Mouse (Mus musculus) neural tube, embryonic 14.5 days (tissue): Measurements from ENCODE around the gene Dnah11. TPM values are rescaled to one million over a fixed set of nuclear protein-coding genes. Genes with fewer than 3 reads are reported as not detected.

Experiments used
- ATAC-seq: fragments of 200-750 bp; cut with Nextera tagmentation; 2 replicates; pipeline ENCODE4 v1.8.0; 2017; ENCODE audit warnings: low read depth, mild to moderate bottlenecking, moderate TSS enrichment, moderate library complexity
- H3K27ac ChIP-seq: fragments of 300-500 bp; sonication (generic); 2 replicates; pipeline ENCODE4 v1.5.1; 2014; ENCODE audit warnings: low read depth, mild to moderate bottlenecking, control low read depth, low read length, moderate library complexity, mixed read lengths
- H3K27me3 ChIP-seq: fragments of 300-500 bp; sonication (generic); 2 replicates; pipeline ENCODE4 v1.6.1; 2014; ENCODE audit warnings: low read length; ENCODE audit not compliant: control insufficient read depth, insufficient read depth
- H3K36me3 ChIP-seq: fragments of 300-500 bp; sonication (generic); 2 replicates; pipeline ENCODE4 v1.6.1; 2014; ENCODE audit warnings: low read length, mixed read lengths; ENCODE audit not compliant: control insufficient read depth, insufficient read depth
- H3K4me1 ChIP-seq: fragments of 300-500 bp; sonication (generic); 2 replicates; pipeline ENCODE4 v1.6.1; 2014; ENCODE audit warnings: low read length; ENCODE audit not compliant: control insufficient read depth, insufficient read depth
- H3K4me2 ChIP-seq: fragments of 300-500 bp; sonication (generic); 2 replicates; pipeline ENCODE4 v1.6.1; 2014; ENCODE audit warnings: mild to moderate bottlenecking, low read depth, low read length, control low read depth
- H3K4me3 ChIP-seq: fragments of 300-500 bp; sonication (generic); 2 replicates; pipeline ENCODE4 v1.5.1; 2014; ENCODE audit warnings: low read depth, low read length, control low read depth, mixed read lengths
- H3K9ac ChIP-seq: fragments of 300-500 bp; sonication (generic); replicated peaks from 2 replicates; pipeline ENCODE4 v1.6.1; 2014; ENCODE audit warnings: low read depth, mild to moderate bottlenecking, control low read depth, low read length, mixed read lengths
- H3K9me3 ChIP-seq: fragments of 300-500 bp; sonication (generic); 2 replicates; pipeline ENCODE4 v1.6.1; 2016; ENCODE audit warnings: low read length; ENCODE audit not compliant: control insufficient read depth
- WGBS: fragments of 180-500 bp; shearing (Covaris S2); extraction: QIAGEN DNeasy Blood & Tissue Kit; methylation state at CpG from one replicate; pipeline ENCODE4 v1.1.7; 2014; 5-methylcytosine and 5-hydroxymethylcytosine counted together
- polyA plus RNA-seq: library from polyadenylated mRNA; unstranded; fragments of >200 nt; fragmentation: Nextera tagmentation; extraction: Ambion mirVana; gene quantifications from 2 replicates; pipeline ENCODE4 v1.2.1, GENCODE M21; 2014

Dnah11 gene
- polyA plus RNA-seq, 1 experiment from 2014 or later = 0.37 TPM

GRCm38 (mm10) chr12:117878341-117878740 is 320.5 kb downstream of the Dnah11 start:
- ATAC-seq = no peak
- Histone ChIP-seq H3K9ac (no peak overlapping the region), H3K4me2 (no peak overlapping the region), H3K27ac (no peak overlapping the region), H3K4me3 (no peak overlapping the region), H3K9me3 (no peaks in the 10 kb centered on the region), H3K4me1 (no peaks in the 10 kb centered on the region), H3K27me3 (no peaks in the 10 kb centered on the region), H3K36me3 (no peaks in the 10 kb centered on the region)
- 96% methylated on average over 13 of the region's 13 CpGs for WGBS

DNA sequence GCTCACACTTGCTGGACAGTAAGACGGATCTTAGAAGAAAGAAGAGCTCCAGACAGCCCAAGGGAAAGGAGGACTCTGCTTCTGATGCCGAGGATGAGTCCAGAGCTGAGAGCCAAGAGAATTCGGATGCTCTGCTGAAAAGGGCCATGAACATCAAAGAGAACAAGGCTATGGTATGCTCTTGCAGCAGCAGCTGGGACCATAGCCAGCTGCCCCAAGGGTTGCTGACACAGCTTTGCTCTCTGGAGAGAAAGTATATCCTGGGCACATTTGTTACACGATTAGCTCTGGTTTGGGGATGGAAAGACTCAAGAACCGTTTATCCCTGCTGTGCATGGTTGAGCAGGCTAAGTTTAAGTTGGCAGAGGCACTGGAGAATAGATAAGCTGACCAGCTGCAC is 326.6 kb downstream of the Dnah11 start:
- Histone ChIP-seq H3K4me2 (no peak overlapping the region), H3K9me3 (no peaks in the 10 kb centered on the region), H3K9ac (no peak overlapping the region), H3K27me3 (no peaks in the 10 kb centered on the region), H3K36me3 (no peaks in the 10 kb centered on the region), H3K27ac (no peak overlapping the region), H3K4me3 (no peak overlapping the region), H3K4me1 (no peaks in the 10 kb centered on the region)
- 58% methylated on average over 5 of the region's 5 CpGs for WGBS
- ATAC-seq = no peak

DNA sequence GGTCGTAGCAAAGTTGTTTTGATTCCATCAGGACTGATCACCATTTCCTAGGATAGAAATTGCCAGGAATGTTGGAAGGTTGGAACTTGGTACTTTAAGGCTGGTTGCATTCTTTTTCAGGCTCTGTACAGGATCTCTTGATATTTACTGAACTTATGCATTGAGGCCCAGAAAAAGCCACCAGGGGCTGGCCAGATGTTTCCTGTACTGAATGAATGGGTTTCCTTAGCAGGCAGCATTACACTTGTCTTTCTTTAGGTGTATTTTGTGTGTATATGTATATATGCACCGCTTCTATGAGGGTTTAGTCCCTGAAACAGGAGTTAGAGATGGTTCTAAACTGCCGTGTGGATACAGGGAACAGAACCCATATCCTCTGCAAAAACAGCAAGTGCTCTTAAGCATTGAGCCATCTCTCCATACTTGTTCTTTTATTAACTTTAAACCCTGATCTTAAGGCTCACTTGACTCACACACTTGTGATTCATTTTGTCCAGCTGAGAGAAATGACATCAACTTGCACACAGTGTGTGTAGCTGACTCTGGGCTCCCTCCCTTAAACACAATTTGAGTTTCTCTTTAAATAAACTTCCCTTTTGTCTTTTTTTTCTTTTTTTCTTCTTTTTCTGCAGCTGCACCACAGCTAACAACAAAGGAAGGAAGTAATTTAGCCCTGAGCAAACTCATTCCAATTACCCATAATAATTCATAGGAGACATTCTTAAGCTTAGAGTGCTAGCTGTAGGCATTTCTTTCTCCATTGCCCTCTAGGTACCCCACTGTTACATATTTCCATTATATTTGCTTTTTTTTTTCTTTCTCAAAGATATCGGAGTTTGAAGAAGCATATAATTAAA is 330.9 kb downstream of the Dnah11 start:
- Histone ChIP-seq H3K4me3 (no peak overlapping the region), H3K36me3 (no peaks in the 10 kb centered on the region), H3K9ac (no peak overlapping the region), H3K27me3 (no peaks in the 10 kb centered on the region), H3K9me3 (no peaks in the 10 kb centered on the region), H3K4me2 (no peak overlapping the region), H3K27ac (no peak overlapping the region), H3K4me1 (no peaks in the 10 kb centered on the region)
- no peak for ATAC-seq
- WGBS = 92% methylated on average over 4 of the region's 4 CpGs

- H3K36me3 ChIP-seq = no peaks in the 10 kb centered on the region
- H3K4me2 ChIP-seq = no peak overlapping the region
- 92% methylated on average over 5 of the region's 5 CpGs for WGBS
- no peak for ATAC-seq
- H3K9ac ChIP-seq = no peak overlapping the region
- no peak overlapping the region for H3K27ac ChIP-seq
- H3K9me3 ChIP-seq = no peaks in the 10 kb centered on the region
- no peaks in the 10 kb centered on the region for H3K4me1 ChIP-seq
- H3K27me3 ChIP-seq = no peaks in the 10 kb centered on the region
- H3K4me3 ChIP-seq = no peak overlapping the region
Observed at GRCm38 (mm10) chr12:117862655-117863054, 336.2 kb downstream of the Dnah11 start.

DNA sequence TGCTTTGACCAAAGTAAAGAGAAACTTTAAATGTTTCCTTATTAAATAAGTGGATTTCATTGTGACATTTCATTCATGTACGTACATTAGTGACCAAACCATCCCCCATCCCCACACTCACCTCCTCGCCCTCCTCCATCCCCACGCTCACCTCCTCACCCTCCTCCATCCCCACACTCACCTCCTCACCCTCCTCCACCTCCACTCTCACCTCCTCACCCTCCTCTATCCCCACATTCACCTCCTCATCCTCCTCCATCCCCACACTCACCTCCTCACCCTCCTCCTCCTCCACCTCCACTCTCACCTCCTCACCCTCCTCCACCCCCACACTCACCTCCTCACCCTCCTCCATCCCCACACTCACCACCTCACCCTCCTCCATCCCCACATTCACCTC is 337.6 kb downstream of the Dnah11 start:
- H3K9me3 ChIP-seq = no peaks in the 10 kb centered on the region
- 52% methylated on average over 3 of the region's 3 CpGs for WGBS
- no peaks in the 10 kb centered on the region for H3K27me3 ChIP-seq
- no peak for ATAC-seq
- H3K4me1 ChIP-seq = no peaks in the 10 kb centered on the region
- H3K4me3 ChIP-seq = no peak overlapping the region
- H3K36me3 ChIP-seq = no peaks in the 10 kb centered on the region
- H3K9ac ChIP-seq = no peak overlapping the region
- no peak overlapping the region for H3K4me2 ChIP-seq
- H3K27ac ChIP-seq = no peak overlapping the region

DNA sequence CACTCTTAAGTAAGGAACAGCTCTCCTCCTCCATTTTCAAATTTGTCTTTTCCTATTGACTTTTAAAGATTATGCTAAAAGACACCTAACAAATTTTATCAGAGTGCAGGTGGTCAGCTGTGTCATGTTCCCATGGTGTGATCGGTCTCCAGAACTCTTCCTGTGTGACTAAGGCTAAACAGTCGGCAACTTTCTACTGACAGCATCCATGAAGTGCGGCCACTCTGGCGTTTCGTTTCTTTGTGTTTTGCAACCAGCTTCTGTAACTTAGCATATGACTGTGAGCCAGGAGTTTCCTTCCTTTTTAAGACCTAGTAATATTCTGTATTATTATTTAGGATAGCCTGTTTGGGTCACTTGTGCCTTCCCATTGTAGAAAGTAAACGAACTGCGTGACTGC is 338.0 kb downstream of the Dnah11 start:
- Histone ChIP-seq H3K4me3 (no peak overlapping the region), H3K27ac (no peak overlapping the region), H3K4me1 (no peaks in the 10 kb centered on the region), H3K9me3 (no peaks in the 10 kb centered on the region), H3K27me3 (no peaks in the 10 kb centered on the region), H3K36me3 (no peaks in the 10 kb centered on the region), H3K9ac (no peak overlapping the region), H3K4me2 (no peak overlapping the region)
- WGBS = 78% methylated on average over 7 of the region's 7 CpGs
- ATAC-seq = no peak

GRCm38 (mm10) chr12:117857884-117858283 is 341.0 kb downstream of the Dnah11 start:
- Histone ChIP-seq H3K4me3 (no peak overlapping the region), H3K9ac (no peak overlapping the region), H3K4me2 (no peak overlapping the region), H3K9me3 (no peaks in the 10 kb centered on the region), H3K4me1 (no peaks in the 10 kb centered on the region), H3K27me3 (no peaks in the 10 kb centered on the region), H3K27ac (no peak overlapping the region), H3K36me3 (no peaks in the 10 kb centered on the region)
- ATAC-seq = no peak
- WGBS = 91% methylated on average over 6 of the region's 6 CpGs

DNA sequence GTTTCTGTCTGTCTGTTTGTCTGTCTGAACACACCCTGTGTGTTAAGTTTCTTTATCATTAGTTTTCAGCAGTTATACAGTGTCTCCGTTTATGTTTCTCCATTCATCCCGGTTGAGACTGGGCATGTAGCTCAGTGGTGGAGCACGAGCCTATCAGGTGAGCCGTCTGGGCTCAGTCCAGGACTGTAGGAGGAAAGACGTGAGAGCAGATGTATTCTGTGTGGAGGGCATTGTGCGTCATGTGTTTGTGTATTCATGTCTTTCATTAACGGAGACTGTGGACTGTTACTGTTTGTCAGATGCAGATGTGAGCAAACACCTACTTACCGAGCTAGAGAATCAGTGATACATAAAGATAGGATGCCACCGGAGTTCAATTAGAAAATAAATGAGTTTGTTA is 341.8 kb downstream of the Dnah11 start:
- Histone ChIP-seq H3K4me1 (no peaks in the 10 kb centered on the region), H3K27ac (no peak overlapping the region), H3K27me3 (no peaks in the 10 kb centered on the region), H3K4me3 (no peak overlapping the region), H3K36me3 (no peaks in the 10 kb centered on the region), H3K9ac (no peak overlapping the region), H3K9me3 (no peaks in the 10 kb centered on the region), H3K4me2 (no peak overlapping the region)
- WGBS = 73% methylated on average over 9 of the region's 9 CpGs
- no peak for ATAC-seq

DNA sequence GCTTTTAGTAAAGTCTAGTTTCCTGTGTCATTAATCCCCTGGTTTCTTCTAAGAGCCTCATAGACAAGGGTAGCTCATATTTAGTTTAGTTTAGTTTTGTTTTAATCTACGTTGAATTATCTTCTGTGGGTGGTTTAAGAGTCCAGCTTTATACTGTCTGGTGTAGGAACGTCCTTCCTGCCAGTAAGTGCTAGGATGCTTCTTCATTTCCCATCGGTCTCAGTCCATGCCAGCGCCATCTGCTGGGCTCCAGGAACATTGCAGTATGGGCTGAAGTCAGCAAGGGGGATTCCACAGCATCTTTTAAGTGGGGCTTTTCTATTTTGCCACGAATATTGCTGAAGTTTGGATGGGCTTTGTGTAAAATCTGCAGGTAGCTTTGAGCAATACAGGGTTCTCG is 345.5 kb downstream of the Dnah11 start:
- no peak overlapping the region for H3K4me3 ChIP-seq
- H3K27me3 ChIP-seq = no peaks in the 10 kb centered on the region
- 27% methylated on average over 6 of the region's 6 CpGs for WGBS
- H3K36me3 ChIP-seq = no peaks in the 10 kb centered on the region
- no peak overlapping the region for H3K27ac ChIP-seq
- no peak overlapping the region for H3K9ac ChIP-seq
- no peaks in the 10 kb centered on the region for H3K4me1 ChIP-seq
- H3K9me3 ChIP-seq = no peaks in the 10 kb centered on the region
- H3K4me2 ChIP-seq = no peak overlapping the region
- ATAC-seq = peak; percentile 66; the same call in 1 of the 2 replicates
